Mouse (Mus musculus) lung, postnatal 0 days (tissue): ENCODE data around the gene Pparg. TPM values are rescaled to one million over a fixed set of nuclear protein-coding genes. Genes with fewer than 3 reads are reported as not detected.

Source experiments
- ATAC-seq: fragments of 200-750 bp; cut with Nextera tagmentation; 2 replicates; pipeline ENCODE4 v1.8.0; 2017; ENCODE audit warnings: moderate library complexity
- DNase-seq: peaks from one replicate; pipeline ENCODE4 v3.0.0-alpha.2; 2016; ENCODE audit warnings: low spot score
- H3K27ac ChIP-seq: fragments of 300-500 bp; sonication (generic); 2 replicates; pipeline ENCODE4 v1.5.1; 2014; ENCODE audit warnings: antibody characterized with exemption, mild to moderate bottlenecking, low read length, mixed read lengths
- H3K27me3 ChIP-seq: fragments of 300-500 bp; sonication (generic); replicated peaks from 2 replicates; pipeline ENCODE4 v1.6.1; 2014; ENCODE audit warnings: low read length, mixed read lengths; ENCODE audit not compliant: insufficient read depth
- H3K36me3 ChIP-seq: fragments of 300-500 bp; sonication (generic); 2 replicates; pipeline ENCODE4 v1.6.1; 2014; ENCODE audit warnings: low read length, mixed read lengths; ENCODE audit not compliant: insufficient read depth
- H3K4me1 ChIP-seq: fragments of 300-500 bp; sonication (generic); 2 replicates; pipeline ENCODE4 v1.6.1; 2014; ENCODE audit warnings: antibody characterized with exemption, low read depth, low read length, mixed read lengths; ENCODE audit not compliant: insufficient read depth
- H3K4me2 ChIP-seq: fragments of 300-500 bp; sonication (generic); replicated peaks from 2 replicates; pipeline ENCODE4 v1.6.1; 2014; ENCODE audit warnings: low read depth, mild to moderate bottlenecking, low read length, moderate library complexity, mixed read lengths
- H3K4me3 ChIP-seq: fragments of 300-500 bp; sonication (generic); 2 replicates; pipeline ENCODE4 v1.5.1; 2014; ENCODE audit warnings: low read depth, low read length
- H3K9ac ChIP-seq: fragments of 300-500 bp; sonication (generic); replicated peaks from 2 replicates; pipeline ENCODE4 v1.6.1; 2014; ENCODE audit warnings: low read depth, mild to moderate bottlenecking
- H3K9me3 ChIP-seq: fragments of 300-500 bp; sonication (generic); 2 replicates; pipeline ENCODE4 v1.6.1; 2016; ENCODE audit warnings: low read length, mixed read lengths
- CTCF ChIP-seq: IDR thresholded peaks from 2 replicates; pipeline ENCODE4 v1.5.1; 2016; ENCODE audit warnings: antibody characterized with exemption, mild to moderate bottlenecking
- EP300 ChIP-seq: IDR thresholded peaks from 2 replicates; pipeline ENCODE4 v1.6.1; 2016; ENCODE audit warnings: antibody characterized with exemption, mild to moderate bottlenecking, control low read depth
- WGBS: fragments of 180-500 bp; shearing (Covaris S2); extraction: QIAGEN DNeasy Blood & Tissue Kit; methylation state at CpG from one replicate; pipeline ENCODE4 v1.1.7; 2014; 5-methylcytosine and 5-hydroxymethylcytosine counted together
- polyA plus RNA-seq: library from polyadenylated mRNA; unstranded; fragments of >200 nt; fragmentation: Nextera tagmentation; extraction: Ambion mirVana; gene quantifications from 2 replicates; pipeline ENCODE4 v1.2.1, GENCODE M21; 2015

The Pparg gene
- polyA plus RNA-seq, 1 experiment from 2014 or later: 7.7 TPM

GRCm38 (mm10) chr6:115344513-115344912 is 16.2 kb upstream of the Pparg start:
- no peaks in the 10 kb centered on the region for H3K36me3 ChIP-seq
- H3K4me2 ChIP-seq: peak overlapping the region; percentile 3; the same call in 1 of the 2 replicates
- H3K9ac ChIP-seq: no peak overlapping the region
- H3K4me1 ChIP-seq: no peaks in the 10 kb centered on the region; the same call in 1 of the 2 replicates
- no peaks in the 10 kb centered on the region for H3K9me3 ChIP-seq
- 27% methylated on average over 11 of the region's 11 CpGs for WGBS
- no peak for TF ChIP-seq CTCF
- TF ChIP-seq EP300: no peak
- no peak for DNase-seq
- no peaks in the 10 kb centered on the region for H3K27me3 ChIP-seq
- H3K27ac ChIP-seq: no peak overlapping the region
- H3K4me3 ChIP-seq: no peak overlapping the region
- ATAC-seq: no peak

- WGBS: 70% methylated on average over 8 of the region's 8 CpGs
- ATAC-seq: no peak
Observed at GRCm38 (mm10) chr6:115345013-115345412, 15.7 kb upstream of the Pparg start.

GRCm38 (mm10) chr6:115349641-115350464 is 10.9 kb upstream of the Pparg start:
- H3K27ac ChIP-seq: no peak overlapping the region
- no peak overlapping the region for H3K9ac ChIP-seq
- DNase-seq (peak; percentile 62), ATAC-seq (peak; percentile 53)
- H3K27me3 ChIP-seq: no peaks in the 10 kb centered on the region
- TF ChIP-seq EP300 (no peak), CTCF (no peak)
- no peaks in the 10 kb centered on the region for H3K36me3 ChIP-seq
- 31% methylated on average over 5 of the region's 5 CpGs for WGBS
- no peak overlapping the region for H3K4me2 ChIP-seq
- no peaks in the 10 kb centered on the region for H3K4me1 ChIP-seq
- H3K9me3 ChIP-seq: no peaks in the 10 kb centered on the region
- H3K4me3 ChIP-seq: no peak overlapping the region

More at GRCm38 (mm10) chr6:115345013-115345412, 15.7 kb upstream of the Pparg start:
- H3K9ac ChIP-seq: no peak overlapping the region
- no peaks in the 10 kb centered on the region for H3K36me3 ChIP-seq
- no peak overlapping the region for H3K4me3 ChIP-seq
- no peak overlapping the region for H3K27ac ChIP-seq
- no peak overlapping the region for H3K4me2 ChIP-seq
- no peaks in the 10 kb centered on the region for H3K9me3 ChIP-seq
- TF ChIP-seq EP300 (no peak), CTCF (no peak)
- no peak for DNase-seq
- H3K27me3 ChIP-seq: no peaks in the 10 kb centered on the region
- no peaks in the 10 kb centered on the region; the same call in 1 of the 2 replicates for H3K4me1 ChIP-seq

GRCm38 (mm10) chr6:115361606-115362462 is 1.1 kb downstream of the Pparg start:
- WGBS: 2% methylated on average over 48 of the region's 48 CpGs
- peak; percentile 48 for ATAC-seq

GRCm38 (mm10) chr6:115366869-115367610 is 6.3 kb downstream of the Pparg start:
- ATAC-seq: no peak
- peaks cover 3% of the 10 kb centered on the region; the same call in 1 of the 2 replicates for H3K27me3 ChIP-seq
- H3K4me2 ChIP-seq: no peak overlapping the region
- H3K36me3 ChIP-seq: no peaks in the 10 kb centered on the region
- 66% methylated on average over 3 of the region's 3 CpGs for WGBS
- H3K9ac ChIP-seq: no peak overlapping the region
- TF ChIP-seq CTCF: no peak
- TF ChIP-seq EP300: no peak
- no peak overlapping the region for H3K27ac ChIP-seq
- 0 out of 2 replicates have a peak, but pooled peaks cover under 1% of the 10 kb centered on the region for H3K4me1 ChIP-seq
- no peak overlapping the region for H3K4me3 ChIP-seq
- DNase-seq: no peak
- H3K9me3 ChIP-seq: no peaks in the 10 kb centered on the region

More at GRCm38 (mm10) chr6:115361606-115362462, 1.1 kb downstream of the Pparg start:
- peak; percentile 29 for DNase-seq
- no peaks in the 10 kb centered on the region for H3K36me3 ChIP-seq
- H3K4me2 ChIP-seq: peak overlapping the region; percentile 95
- 0 out of 2 replicates have a peak overlapping the region, but pooled peaks have one; percentile 38 for H3K9ac ChIP-seq
- peaks cover 6% of the 10 kb centered on the region; the same call in 1 of the 2 replicates for H3K27me3 ChIP-seq
- no peaks in the 10 kb centered on the region for H3K9me3 ChIP-seq
- H3K27ac ChIP-seq: no peak overlapping the region
- H3K4me3 ChIP-seq: peak overlapping the region; percentile 61
- 0 out of 2 replicates have a peak, but pooled peaks cover 3% of the 10 kb centered on the region for H3K4me1 ChIP-seq
- TF ChIP-seq CTCF (no peak), EP300 (no peak)
